8 mouse cellular contexts compared by ENCODE assay signal in genomic region chr1:62933288-62934099, GRCm38 (mm10).
DNase-seq lines count a peak whose midpoint lies in the region; ATAC-seq lines count a peak whose summit lies in the region.
"Had no signal": no experiment of that assay in that cellular context is flagged by ENCODE, and none has a peak within 500 bp of the region (broad histone marks: within the 10 kb centered on the region; RNA-seq: fewer than 3 reads in every experiment).

No protein-coding gene starts in this region.

- no peaks in the 10 kb centered on the region for H3K36me3 ChIP-seq in forebrain, embryonic 16.5 days (ENCODE audit: control insufficient read depth, insufficient read depth)
- H3K36me3 ChIP-seq in midbrain, embryonic 13.5 days, result no peaks in the 10 kb centered on the region

- H3K27ac ChIP-seq in forebrain, embryonic 16.5 days (ENCODE audit: low read length), result peak overlapping the region; percentile 71
- H3K27ac ChIP-seq in midbrain, embryonic 13.5 days, result peak overlapping the region; percentile 62; the same call in 1 of the 2 replicates

- peak; percentile 2 for DNase-seq in 3T3-L1 (ENCODE audit: low read depth, low spot score)
- DNase-seq in brain, adult 2 months (ENCODE audit: low read depth, low spot score), result peak; percentile 17
- DNase-seq in right cerebral cortex, adult 2 months (ENCODE audit: low spot score in 2 of 2), result no peak
- no peak for DNase-seq in frontal cortex, postnatal 36 days (ENCODE audit: low spot score in 2 of 2)
- DNase-seq in kidney, postnatal 10 days, result no peak
- DNase-seq: heart, postnatal 4 days had no signal

- ATAC-seq in forebrain, embryonic 16.5 days, result 0 out of 2 replicates have a peak, but pooled peaks have one; percentile 24
- ATAC-seq in midbrain, embryonic 13.5 days, result no peak

- H3K27me3 ChIP-seq in forebrain, embryonic 16.5 days (replicated peaks; ENCODE audit: control insufficient read depth, insufficient read depth, low read length), result peaks cover 25% of the 10 kb centered on the region
- peaks cover 44% of the 10 kb centered on the region for H3K27me3 ChIP-seq in midbrain, embryonic 13.5 days

- no peak overlapping the region for H3K9ac ChIP-seq in forebrain, embryonic 16.5 days (replicated peaks; ENCODE audit: low read depth, low read length)
- no peak overlapping the region for H3K9ac ChIP-seq in midbrain, embryonic 13.5 days (replicated peaks)

- 40% methylated on average over 15 of the region's 15 CpGs for WGBS in forebrain, embryonic 16.5 days
- whole genome bisulfite sequencing in midbrain, embryonic 13.5 days, result 50% methylated on average over 15 of the region's 15 CpGs

- H3K4me1 ChIP-seq in forebrain, embryonic 16.5 days (replicated peaks; ENCODE audit: control insufficient read depth, insufficient read depth, low read length), result peaks cover 23% of the 10 kb centered on the region
- peaks cover 28% of the 10 kb centered on the region for H3K4me1 ChIP-seq in midbrain, embryonic 13.5 days (replicated peaks)

- no peak overlapping the region for H3K4me3 ChIP-seq in forebrain, embryonic 16.5 days (replicated peaks; ENCODE audit: low read length)
- H3K4me3 ChIP-seq in midbrain, embryonic 13.5 days (replicated peaks), result no peak overlapping the region

- H3K9me3 ChIP-seq in forebrain, embryonic 16.5 days (ENCODE audit: control insufficient read depth, low read length), result no peaks in the 10 kb centered on the region
- H3K9me3 ChIP-seq in midbrain, embryonic 13.5 days, result no peaks in the 10 kb centered on the region

- H3K4me2 ChIP-seq in forebrain, embryonic 16.5 days (ENCODE audit: low read length), result peak overlapping the region; percentile 51; the same call in 1 of the 2 replicates
- H3K4me2 ChIP-seq in midbrain, embryonic 13.5 days (replicated peaks), result no peak overlapping the region

Comparison
In these comparisons a context has a peak if more than half of its experiments do, and no peak if none do; other contexts are left out.
1. DNase-seq: peak in 3T3-L1 (single experiment) and brain, adult 2 months (single experiment); none in right cerebral cortex, adult 2 months (0 of 2), frontal cortex, postnatal 36 days (0 of 2) and kidney, postnatal 10 days (single experiment).